Mouse (Mus musculus): Measurements from ENCODE around the gene Gm773. TPM values are rescaled to one million over a fixed set of nuclear protein-coding genes. Genes with fewer than 3 reads are reported as not detected.
"Not testable (repeated sequence)": the region's sequence is repeated elsewhere in the genome, so short reads cannot be mapped to it uniquely, and the experiment has no call there.

Gm773 gene
- total RNA-seq (2021), result not detected
- long read RNA-seq, experiment 1, result 0 reads
- long read RNA-seq, experiment 2, result 0 reads

DNA sequence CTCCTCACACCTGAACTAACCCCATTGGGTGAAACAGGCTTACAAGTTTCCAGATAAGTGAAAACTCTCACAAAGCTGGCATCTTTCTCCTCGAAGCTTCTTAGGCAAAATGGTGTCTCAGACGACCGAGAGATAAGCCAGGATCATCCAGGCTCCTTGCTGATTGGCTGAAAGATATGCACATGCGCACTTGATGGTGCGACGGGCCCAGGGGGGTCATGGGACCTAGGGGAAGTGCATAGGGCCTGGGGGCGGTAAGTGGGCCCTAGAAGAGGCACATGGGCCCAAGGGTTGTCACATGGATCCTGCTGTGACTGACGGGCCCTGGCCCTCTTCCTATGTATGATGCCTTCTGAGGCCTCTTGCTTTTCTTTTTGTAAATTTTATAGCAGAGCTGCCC is at the start of gene Gm773:
Gene Gm773 (minus strand): TSS at position 111 of the 400 bp plus-strand sequence.
- intact Hi-C loops (cut with DNase I; ENCODE audit: low total_unique reads), result no loop called here
- no peak for DNase-seq

DNA sequence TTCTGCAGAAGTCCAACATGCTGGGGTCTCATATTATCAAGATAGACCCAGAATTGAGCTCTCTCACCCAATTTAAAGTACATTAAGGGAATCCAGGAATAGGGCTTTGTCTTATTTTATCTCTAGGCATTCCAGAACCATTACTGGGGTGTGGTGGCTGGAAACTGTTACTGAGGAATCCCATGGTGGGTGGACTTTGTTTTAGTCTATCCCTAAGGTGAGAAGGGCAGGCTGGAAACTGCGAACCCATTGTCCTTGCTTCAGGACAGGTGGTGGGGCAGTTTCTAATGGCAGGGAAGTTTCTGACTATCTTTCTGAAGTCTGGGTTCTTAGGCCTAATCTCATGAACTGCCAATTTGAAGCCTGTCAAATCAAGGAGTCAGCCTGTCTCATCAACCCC is 26.2 kb downstream of the Gm773 start:
- DNase-seq; intact Hi-C loops (cut with DNase I; ENCODE audit: low total_unique reads): not testable (repeated sequence)

DNA sequence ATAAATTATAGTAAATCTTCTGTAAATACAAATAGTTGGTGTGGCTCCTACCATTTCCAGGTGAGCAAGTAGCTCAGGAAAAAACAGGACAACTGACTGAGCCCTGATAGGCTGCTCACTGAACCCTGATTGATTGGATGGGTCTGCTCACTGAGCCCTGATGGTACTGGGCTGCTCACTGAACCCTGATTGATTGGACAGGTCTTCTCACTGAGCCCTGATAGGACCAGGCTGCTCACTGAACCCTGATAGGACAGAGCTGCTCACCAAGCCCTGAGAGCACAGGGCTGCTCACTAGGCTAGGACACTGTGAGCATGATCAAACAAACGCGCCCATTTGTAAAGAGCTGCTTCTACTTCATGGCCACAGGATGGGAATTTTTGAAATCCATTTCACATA is 61.3 kb downstream of the Gm773 start:
- intact Hi-C loops (cut with DNase I; ENCODE audit: low total_unique reads), result no loop called here

More for the DNA sequence above, 61.3 kb downstream of the Gm773 start:
- no peak for DNase-seq

Other genes starting within 250 kb of the Gm773 start
- gene 3830403N18Rik, start 76.3 kb downstream of the Gm773 start, total RNA-seq (2021), result under 1 TPM in 1 of 2 experiments, not detected in 1; 0.31 TPM
- gene Zfp449, start 133.5 kb upstream of the Gm773 start, total RNA-seq (2021), result 1 to 10 TPM; 2.7 to 3.1 TPM
- under 1 TPM; 0.09 to 0.14 TPM for gene Smim10l2a, start 161.7 kb upstream of the Gm773 start, total RNA-seq (2021)
- gene Gm2174, start 235.1 kb upstream of the Gm773 start, total RNA-seq (2021), result under 1 TPM in 1 of 2 experiments, not detected in 1; 0.91 TPM
- 1 to 10 TPM; 5.9 to 6.0 TPM for gene Ints6l, start 242.0 kb upstream of the Gm773 start, total RNA-seq (2021)

Data from gastrocnemius, postnatal 14 days (tissue).